Mouse (Mus musculus) limb, embryonic 11.5 days (tissue): ENCODE measurements at regions not wholly inside any gene's neighbourhood (a gene's known extent, or its start where the extent isn't known, plus 50 kb on each side); places are given as distances from the start of the nearest gene placed in this dataset.

Experiments used
- ATAC-seq: fragments of 200-750 bp; cut with Nextera tagmentation; 2 replicates; pipeline ENCODE4 v1.8.0; 2017; ENCODE audit warnings: low read depth; ENCODE audit not compliant: insufficient number of reproducible peaks, low FRiP score, low TSS enrichment
- DNase-seq: peaks from one replicate; pipeline ENCODE4 v3.0.0-alpha.2; 2015; ENCODE audit warnings: low spot score
- H3K27ac ChIP-seq: fragments of 300-500 bp; sonication (generic); replicated peaks from 2 replicates; pipeline ENCODE4 v1.5.1; 2014; ENCODE audit warnings: low read depth, mild to moderate bottlenecking, low read length
- H3K27me3 ChIP-seq: fragments of 300-500 bp; sonication (generic); 2 replicates; pipeline ENCODE4 v1.6.1; 2014; ENCODE audit warnings: mild to moderate bottlenecking, low read length, mixed read lengths; ENCODE audit not compliant: control insufficient read depth, insufficient read depth
- H3K36me3 ChIP-seq: fragments of 300-500 bp; sonication (generic); 2 replicates; pipeline ENCODE4 v1.6.1; 2014; ENCODE audit warnings: mild to moderate bottlenecking, low read length, moderate library complexity, mixed read lengths; ENCODE audit not compliant: control insufficient read depth, insufficient read depth
- H3K4me1 ChIP-seq: fragments of 300-500 bp; sonication (generic); 2 replicates; pipeline ENCODE4 v1.6.1; 2014; ENCODE audit warnings: low read length, mixed read lengths; ENCODE audit not compliant: control insufficient read depth, insufficient read depth
- H3K4me2 ChIP-seq: fragments of 300-500 bp; sonication (generic); 2 replicates; pipeline ENCODE4 v1.6.1; 2014; ENCODE audit warnings: low read depth, mild to moderate bottlenecking, moderate library complexity; ENCODE audit not compliant: severe bottlenecking
- H3K4me3 ChIP-seq: fragments of 300-500 bp; sonication (generic); 2 replicates; pipeline ENCODE4 v1.5.1; 2014; ENCODE audit warnings: low read depth, low read length
- H3K9ac ChIP-seq: fragments of 300-500 bp; sonication (generic); 2 replicates; pipeline ENCODE4 v1.6.1; 2014; ENCODE audit warnings: mild to moderate bottlenecking, low read length
- H3K9me3 ChIP-seq: fragments of 300-500 bp; sonication (generic); 2 replicates; pipeline ENCODE4 v1.6.1; 2016; ENCODE audit warnings: low read length; ENCODE audit not compliant: control insufficient read depth
- WGBS: fragments of 180-500 bp; shearing (Covaris S2); extraction: QIAGEN DNeasy Blood & Tissue Kit; methylation state at CpG from one replicate; pipeline ENCODE4 v1.1.7; 2014; 5-methylcytosine and 5-hydroxymethylcytosine counted together

GRCm38 (mm10) chr3:8751356-8751755 lies 858.5 kb downstream of the Zfp704 start:
- Histone ChIP-seq H3K4me3 (no peak overlapping the region), H3K9ac (no peak overlapping the region), H3K4me1 (peaks cover 2% of the 10 kb centered on the region; the same call in 1 of the 2 replicates), H3K27ac (no peak overlapping the region), H3K36me3 (no peaks in the 10 kb centered on the region), H3K4me2 (no peak overlapping the region), H3K27me3 (no peaks in the 10 kb centered on the region), H3K9me3 (no peaks in the 10 kb centered on the region)
- DNase-seq (no peak), ATAC-seq (no peak)
- 87% methylated on average over 10 of the region's 10 CpGs for WGBS

- WGBS = 75% methylated on average over 4 of the region's 4 CpGs
- DNase-seq (no peak), ATAC-seq (no peak)
- H3K9me3 ChIP-seq = no peaks in the 10 kb centered on the region
- no peaks in the 10 kb centered on the region for H3K36me3 ChIP-seq
- H3K4me1 ChIP-seq = peaks cover 2% of the 10 kb centered on the region; the same call in 1 of the 2 replicates
- no peak overlapping the region for H3K27ac ChIP-seq
- H3K9ac ChIP-seq = no peak overlapping the region
- H3K4me2 ChIP-seq = no peak overlapping the region
- H3K4me3 ChIP-seq = no peak overlapping the region
- no peaks in the 10 kb centered on the region for H3K27me3 ChIP-seq
Measured at GRCm38 (mm10) chr3:8750858-8751257, 859.0 kb downstream of the Zfp704 start.

GRCm38 (mm10) chr3:8750162-8750561 lies 859.7 kb downstream of the Zfp704 start:
- 86% methylated on average over 11 of the region's 11 CpGs for WGBS
- DNase-seq = no peak
- no peak for ATAC-seq
- Histone ChIP-seq H3K4me2 (no peak overlapping the region), H3K4me1 (peaks cover 2% of the 10 kb centered on the region; the same call in 1 of the 2 replicates), H3K9ac (no peak overlapping the region), H3K27me3 (no peaks in the 10 kb centered on the region), H3K9me3 (no peaks in the 10 kb centered on the region), H3K4me3 (no peak overlapping the region), H3K36me3 (no peaks in the 10 kb centered on the region), H3K27ac (no peak overlapping the region)

GRCm38 (mm10) chr3:8747201-8747600 lies 862.7 kb downstream of the Zfp704 start:
- no peak for ATAC-seq
- WGBS = 83% methylated on average over 4 of the region's 4 CpGs

GRCm38 (mm10) chr3:8746677-8747076 lies 863.2 kb downstream of the Zfp704 start:
- Histone ChIP-seq H3K9ac (no peak overlapping the region), H3K4me2 (no peak overlapping the region), H3K36me3 (no peaks in the 10 kb centered on the region), H3K4me3 (no peak overlapping the region), H3K27me3 (no peaks in the 10 kb centered on the region), H3K27ac (no peak overlapping the region), H3K9me3 (no peaks in the 10 kb centered on the region), H3K4me1 (no peaks in the 10 kb centered on the region)
- DNase-seq = no peak
- ATAC-seq = no peak
- 96% methylated on average over 3 of the region's 3 CpGs for WGBS

More at GRCm38 (mm10) chr3:8747201-8747600, 862.7 kb downstream of the Zfp704 start:
- Histone ChIP-seq H3K9ac (no peak overlapping the region), H3K27ac (no peak overlapping the region), H3K4me3 (no peak overlapping the region), H3K27me3 (no peaks in the 10 kb centered on the region), H3K9me3 (no peaks in the 10 kb centered on the region), H3K4me2 (no peak overlapping the region), H3K4me1 (no peaks in the 10 kb centered on the region), H3K36me3 (no peaks in the 10 kb centered on the region)
- no peak for DNase-seq

GRCm38 (mm10) chr3:8746037-8746436 lies 863.8 kb downstream of the Zfp704 start:
- Histone ChIP-seq H3K9ac (no peak overlapping the region), H3K9me3 (no peaks in the 10 kb centered on the region), H3K36me3 (no peaks in the 10 kb centered on the region), H3K4me3 (no peak overlapping the region), H3K27ac (no peak overlapping the region), H3K27me3 (no peaks in the 10 kb centered on the region), H3K4me1 (no peaks in the 10 kb centered on the region), H3K4me2 (no peak overlapping the region)
- DNase-seq (no peak), ATAC-seq (no peak)
- WGBS = 90% methylated on average over 1 of the region's 1 CpGs

GRCm38 (mm10) chr3:8744857-8745256 lies 865.0 kb downstream of the Zfp704 start:
- no peak overlapping the region for H3K4me2 ChIP-seq
- H3K9me3 ChIP-seq = no peaks in the 10 kb centered on the region
- H3K27ac ChIP-seq = no peak overlapping the region
- no peaks in the 10 kb centered on the region for H3K36me3 ChIP-seq
- no peak for ATAC-seq
- H3K9ac ChIP-seq = no peak overlapping the region
- H3K4me3 ChIP-seq = no peak overlapping the region
- no peaks in the 10 kb centered on the region for H3K27me3 ChIP-seq
- 66% methylated on average over 6 of the region's 6 CpGs for WGBS
- no peaks in the 10 kb centered on the region for H3K4me1 ChIP-seq
- no peak for DNase-seq

- Histone ChIP-seq H3K27ac (no peak overlapping the region), H3K4me2 (no peak overlapping the region), H3K27me3 (no peaks in the 10 kb centered on the region), H3K36me3 (no peaks in the 10 kb centered on the region), H3K4me1 (no peaks in the 10 kb centered on the region), H3K4me3 (no peak overlapping the region), H3K9me3 (no peaks in the 10 kb centered on the region), H3K9ac (no peak overlapping the region)
- no peak for ATAC-seq
- no peak for DNase-seq
- WGBS = 79% methylated on average over 7 of the region's 7 CpGs
Measured at GRCm38 (mm10) chr3:8743650-8744049, 866.2 kb downstream of the Zfp704 start.

- H3K4me1 ChIP-seq = peaks cover 3% of the 10 kb centered on the region; the same call in 1 of the 2 replicates
- H3K36me3 ChIP-seq = no peaks in the 10 kb centered on the region
- H3K9me3 ChIP-seq = no peaks in the 10 kb centered on the region
- ATAC-seq (no peak), DNase-seq (no peak)
- no peak overlapping the region for H3K4me3 ChIP-seq
- no peak overlapping the region for H3K9ac ChIP-seq
- WGBS = 86% methylated on average over 8 of the region's 8 CpGs
- H3K27me3 ChIP-seq = no peaks in the 10 kb centered on the region
- H3K4me2 ChIP-seq = no peak overlapping the region
- H3K27ac ChIP-seq = no peak overlapping the region
Measured at GRCm38 (mm10) chr3:8741266-8742023, 868.4 kb downstream of the Zfp704 start.
